Mouse (Mus musculus) lung, postnatal 0 days (tissue): ENCODE results near the gene Olfr961. TPM values are rescaled to one million over a fixed set of nuclear protein-coding genes. Genes with fewer than 3 reads are reported as not detected.

Experiments
- ATAC-seq: fragments of 200-750 bp; cut with Nextera tagmentation; 2 replicates; pipeline ENCODE4 v1.8.0; 2017; ENCODE audit warnings: moderate library complexity
- DNase-seq: peaks from one replicate; pipeline ENCODE4 v3.0.0-alpha.2; 2016; ENCODE audit warnings: low spot score
- H3K27ac ChIP-seq: fragments of 300-500 bp; sonication (generic); 2 replicates; pipeline ENCODE4 v1.5.1; 2014; ENCODE audit warnings: antibody characterized with exemption, mild to moderate bottlenecking, low read length, mixed read lengths
- H3K27me3 ChIP-seq: fragments of 300-500 bp; sonication (generic); replicated peaks from 2 replicates; pipeline ENCODE4 v1.6.1; 2014; ENCODE audit warnings: low read length, mixed read lengths; ENCODE audit not compliant: insufficient read depth
- H3K36me3 ChIP-seq: fragments of 300-500 bp; sonication (generic); 2 replicates; pipeline ENCODE4 v1.6.1; 2014; ENCODE audit warnings: low read length, mixed read lengths; ENCODE audit not compliant: insufficient read depth
- H3K4me1 ChIP-seq: fragments of 300-500 bp; sonication (generic); 2 replicates; pipeline ENCODE4 v1.6.1; 2014; ENCODE audit warnings: antibody characterized with exemption, low read depth, low read length, mixed read lengths; ENCODE audit not compliant: insufficient read depth
- H3K4me2 ChIP-seq: fragments of 300-500 bp; sonication (generic); replicated peaks from 2 replicates; pipeline ENCODE4 v1.6.1; 2014; ENCODE audit warnings: low read depth, mild to moderate bottlenecking, low read length, moderate library complexity, mixed read lengths
- H3K4me3 ChIP-seq: fragments of 300-500 bp; sonication (generic); 2 replicates; pipeline ENCODE4 v1.5.1; 2014; ENCODE audit warnings: low read depth, low read length
- H3K9ac ChIP-seq: fragments of 300-500 bp; sonication (generic); replicated peaks from 2 replicates; pipeline ENCODE4 v1.6.1; 2014; ENCODE audit warnings: low read depth, mild to moderate bottlenecking
- H3K9me3 ChIP-seq: fragments of 300-500 bp; sonication (generic); 2 replicates; pipeline ENCODE4 v1.6.1; 2016; ENCODE audit warnings: low read length, mixed read lengths
- CTCF ChIP-seq: IDR thresholded peaks from 2 replicates; pipeline ENCODE4 v1.5.1; 2016; ENCODE audit warnings: antibody characterized with exemption, mild to moderate bottlenecking
- EP300 ChIP-seq: IDR thresholded peaks from 2 replicates; pipeline ENCODE4 v1.6.1; 2016; ENCODE audit warnings: antibody characterized with exemption, mild to moderate bottlenecking, control low read depth
- WGBS: fragments of 180-500 bp; shearing (Covaris S2); extraction: QIAGEN DNeasy Blood & Tissue Kit; methylation state at CpG from one replicate; pipeline ENCODE4 v1.1.7; 2014; 5-methylcytosine and 5-hydroxymethylcytosine counted together
- polyA plus RNA-seq: library from polyadenylated mRNA; unstranded; fragments of >200 nt; fragmentation: Nextera tagmentation; extraction: Ambion mirVana; gene quantifications from 2 replicates; pipeline ENCODE4 v1.2.1, GENCODE M21; 2015

Gene Olfr961
- polyA plus RNA-seq, 1 experiment from 2014 or later = not detected

- TF ChIP-seq CTCF (peak; percentile 45), EP300 (no peak)
- WGBS = 56% methylated on average over 1 of the region's 1 CpGs
- ATAC-seq (no peak), DNase-seq (no peak)
- Histone ChIP-seq H3K4me1 (no peaks in the 10 kb centered on the region), H3K9ac (no peak overlapping the region), H3K27ac (no peak overlapping the region), H3K4me3 (no peak overlapping the region), H3K4me2 (no peak overlapping the region), H3K9me3 (no peaks in the 10 kb centered on the region), H3K36me3 (no peaks in the 10 kb centered on the region), H3K27me3 (no peaks in the 10 kb centered on the region)
These were observed 32.9 kb upstream of the Olfr961 start for GRCm38 (mm10) chr9:39611953-39612352.

GRCm38 (mm10) chr9:39621073-39621472 lies 23.8 kb upstream of the Olfr961 start, which contains the start of gene Olfr960:
Olfr960 (plus strand) TSS chr9:39621373.
- no peak within 1 kb of the TSS for H3K4me2 ChIP-seq
- no peak for DNase-seq
- H3K4me1 ChIP-seq = no peaks in the 10 kb centered on the region
- 72% methylated on average over 1 of the region's 1 CpGs for WGBS
- H3K36me3 ChIP-seq = no peaks in the 10 kb centered on the region
- H3K4me3 ChIP-seq = no peak within 1 kb of the TSS
- H3K27ac ChIP-seq = no peak within 1 kb of the TSS
- no peaks in the 10 kb centered on the region for H3K27me3 ChIP-seq
- no peaks in the 10 kb centered on the region for H3K9me3 ChIP-seq
- TF ChIP-seq EP300 (no peak), CTCF (no peak)
- H3K9ac ChIP-seq = no peak within 1 kb of the TSS
- no peak for ATAC-seq

- no peak for ATAC-seq
- Histone ChIP-seq H3K27ac (no peak overlapping the region), H3K9ac (no peak overlapping the region), H3K36me3 (no peaks in the 10 kb centered on the region), H3K27me3 (no peaks in the 10 kb centered on the region), H3K9me3 (no peaks in the 10 kb centered on the region), H3K4me2 (no peak overlapping the region), H3K4me1 (no peaks in the 10 kb centered on the region), H3K4me3 (no peak overlapping the region)
- 87% methylated on average over 3 of the region's 3 CpGs for WGBS
- DNase-seq = no peak
- no peak for TF ChIP-seq CTCF
- TF ChIP-seq EP300 = no peak
These were observed 21.1 kb upstream of the Olfr961 start for GRCm38 (mm10) chr9:39623783-39624182.

GRCm38 (mm10) chr9:39624711-39625110 lies 20.2 kb upstream of the Olfr961 start:
- H3K4me3 ChIP-seq = no peak overlapping the region
- no peak for TF ChIP-seq CTCF
- TF ChIP-seq EP300 = no peak
- H3K36me3 ChIP-seq = no peaks in the 10 kb centered on the region
- no peak overlapping the region for H3K9ac ChIP-seq
- WGBS = 64% methylated on average over 2 of the region's 2 CpGs
- DNase-seq (no peak), ATAC-seq (no peak)
- no peaks in the 10 kb centered on the region for H3K9me3 ChIP-seq
- no peaks in the 10 kb centered on the region for H3K4me1 ChIP-seq
- H3K27ac ChIP-seq = no peak overlapping the region
- H3K4me2 ChIP-seq = no peak overlapping the region
- no peaks in the 10 kb centered on the region for H3K27me3 ChIP-seq

GRCm38 (mm10) chr9:39629069-39629468 lies 15.8 kb upstream of the Olfr961 start:
- 56% methylated on average over 2 of the region's 2 CpGs for WGBS
- no peaks in the 10 kb centered on the region for H3K9me3 ChIP-seq
- H3K27ac ChIP-seq = no peak overlapping the region
- no peaks in the 10 kb centered on the region for H3K27me3 ChIP-seq
- H3K36me3 ChIP-seq = no peaks in the 10 kb centered on the region
- TF ChIP-seq CTCF (no peak), EP300 (no peak)
- H3K4me2 ChIP-seq = no peak overlapping the region
- H3K4me1 ChIP-seq = no peaks in the 10 kb centered on the region
- ATAC-seq (no peak), DNase-seq (no peak)
- no peak overlapping the region for H3K4me3 ChIP-seq
- H3K9ac ChIP-seq = no peak overlapping the region

- 22% methylated on average over 4 of the region's 4 CpGs for WGBS
- Histone ChIP-seq H3K9me3 (no peaks in the 10 kb centered on the region), H3K4me1 (no peaks in the 10 kb centered on the region), H3K4me3 (no peak overlapping the region), H3K4me2 (no peak overlapping the region), H3K9ac (no peak overlapping the region), H3K27me3 (no peaks in the 10 kb centered on the region), H3K36me3 (no peaks in the 10 kb centered on the region), H3K27ac (no peak overlapping the region)
- ATAC-seq = no peak
- no peak for DNase-seq
- TF ChIP-seq EP300 (no peak), CTCF (no peak)
These were observed 10.8 kb upstream of the Olfr961 start for GRCm38 (mm10) chr9:39633913-39634594.

- H3K4me3 ChIP-seq = no peak overlapping the region
- no peaks in the 10 kb centered on the region for H3K27me3 ChIP-seq
- H3K4me1 ChIP-seq = no peaks in the 10 kb centered on the region
- TF ChIP-seq CTCF = no peak
- TF ChIP-seq EP300 = no peak
- H3K9me3 ChIP-seq = no peaks in the 10 kb centered on the region
- ATAC-seq (no peak), DNase-seq (no peak)
- no peaks in the 10 kb centered on the region for H3K36me3 ChIP-seq
- no peak overlapping the region for H3K9ac ChIP-seq
- H3K4me2 ChIP-seq = no peak overlapping the region
- WGBS = 71% methylated on average over 4 of the region's 4 CpGs
- H3K27ac ChIP-seq = no peak overlapping the region
These were observed 2.5 kb downstream of the Olfr961 start for GRCm38 (mm10) chr9:39647382-39647781.
